9 mouse cellular contexts compared by ENCODE assay signal in the genomic region with DNA sequence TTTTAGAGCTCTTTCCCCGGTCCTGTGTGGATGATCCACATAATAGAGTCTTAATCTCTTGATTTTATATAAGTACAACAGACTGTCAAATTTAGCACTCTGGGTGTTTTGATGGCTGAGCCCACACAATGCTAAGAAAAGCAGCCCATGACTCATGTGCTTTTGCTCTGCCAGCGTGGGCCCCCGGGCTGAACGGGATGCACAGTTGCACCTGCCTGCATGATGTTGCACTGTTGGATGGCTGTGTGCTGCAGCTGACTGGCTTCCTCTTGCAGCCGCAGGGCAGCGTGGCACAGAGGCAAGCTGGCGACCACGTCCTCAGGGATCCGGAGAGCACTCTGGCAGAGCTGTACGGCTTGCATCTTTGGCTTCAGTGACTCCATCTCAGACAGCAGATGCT.
DNase-seq lines count a peak whose midpoint lies in the region; ATAC-seq and TF ChIP-seq lines count a peak whose summit lies in the region.
"Had no signal": no experiment of that assay in that cellular context is flagged by ENCODE, and none has a peak within 500 bp of the region (broad histone marks: within the 10 kb centered on the region; RNA-seq: fewer than 3 reads in every experiment).

No protein-coding gene starts in this region.

- no peaks in the 10 kb centered on the region for H3K9me3 ChIP-seq in midbrain, embryonic 11.5 days (ENCODE audit: control insufficient read depth, low read length)
- no peaks in the 10 kb centered on the region for H3K9me3 ChIP-seq in midbrain, embryonic 10.5 days (replicated peaks)
- H3K9me3 ChIP-seq in hindbrain, embryonic 14.5 days (ENCODE audit: control insufficient read depth, low read length) = no peaks in the 10 kb centered on the region
- no peaks in the 10 kb centered on the region for H3K9me3 ChIP-seq in midbrain, embryonic 13.5 days
- no peaks in the 10 kb centered on the region for H3K9me3 ChIP-seq in kidney, embryonic 16.5 days (ENCODE audit: low read length)
- H3K9me3 ChIP-seq: heart, embryonic 15.5 days had no signal

- H3K36me3 ChIP-seq in midbrain, embryonic 11.5 days (ENCODE audit: control insufficient read depth, insufficient read depth, low read length) = no peaks in the 10 kb centered on the region
- no peaks in the 10 kb centered on the region for H3K36me3 ChIP-seq in midbrain, embryonic 10.5 days
- H3K36me3 ChIP-seq in hindbrain, embryonic 14.5 days (replicated peaks; ENCODE audit: control insufficient read depth, insufficient read depth) = no peaks in the 10 kb centered on the region
- no peaks in the 10 kb centered on the region for H3K36me3 ChIP-seq in midbrain, embryonic 13.5 days
- no peaks in the 10 kb centered on the region; the same call in none of the 2 replicates for H3K36me3 ChIP-seq in heart, adult 2 months (ENCODE audit: control insufficient read depth, insufficient read depth, low read length)
- no peaks in the 10 kb centered on the region for H3K36me3 ChIP-seq in kidney, embryonic 16.5 days (ENCODE audit: insufficient read depth, low read length)

- WGBS in midbrain, embryonic 11.5 days = 82% methylated on average over 10 of the region's 10 CpGs
- 87% methylated on average over 10 of the region's 10 CpGs for WGBS in midbrain, embryonic 10.5 days
- 55% methylated on average over 10 of the region's 10 CpGs for WGBS in hindbrain, embryonic 14.5 days
- WGBS in midbrain, embryonic 13.5 days = 64% methylated on average over 10 of the region's 10 CpGs
- 54% methylated on average over 10 of the region's 10 CpGs for WGBS in heart, adult 2 months
- WGBS in kidney, embryonic 16.5 days = 77% methylated on average over 10 of the region's 10 CpGs

- H3K4me3 ChIP-seq in midbrain, embryonic 11.5 days (ENCODE audit: low read depth, low read length) = no peak overlapping the region
- no peak overlapping the region for H3K4me3 ChIP-seq in midbrain, embryonic 10.5 days
- no peak overlapping the region for H3K4me3 ChIP-seq in hindbrain, embryonic 14.5 days (replicated peaks; ENCODE audit: low read length)
- no peak overlapping the region for H3K4me3 ChIP-seq in midbrain, embryonic 13.5 days (replicated peaks)
- no peak overlapping the region for H3K4me3 ChIP-seq in heart, adult 2 months
- H3K4me3 ChIP-seq in kidney, embryonic 16.5 days (ENCODE audit: low read length) = no peak overlapping the region
- H3K4me3 ChIP-seq: heart, embryonic 15.5 days had no signal

- H3K4me1 ChIP-seq in midbrain, embryonic 11.5 days (ENCODE audit: control insufficient read depth, insufficient read depth, low read length) = no peaks in the 10 kb centered on the region
- H3K4me1 ChIP-seq in midbrain, embryonic 10.5 days = no peaks in the 10 kb centered on the region
- H3K4me1 ChIP-seq in hindbrain, embryonic 14.5 days (replicated peaks; ENCODE audit: control insufficient read depth, insufficient read depth, low read length) = no peaks in the 10 kb centered on the region
- H3K4me1 ChIP-seq in midbrain, embryonic 13.5 days (replicated peaks) = 0 out of 2 replicates have a peak, but pooled peaks cover 3% of the 10 kb centered on the region
- peaks cover 6% of the 10 kb centered on the region for H3K4me1 ChIP-seq in heart, adult 2 months (ENCODE audit: control insufficient read depth, insufficient read depth, low read length)
- 0 out of 2 replicates have a peak, but pooled peaks cover 3% of the 10 kb centered on the region for H3K4me1 ChIP-seq in kidney, embryonic 16.5 days (ENCODE audit: insufficient read depth, low read length)

- no peaks in the 10 kb centered on the region for H3K79me2 ChIP-seq in heart, adult 2 months (replicated peaks; ENCODE audit: control insufficient read depth, insufficient read depth, low read length)

- no peak for TF ChIP-seq POLR2A in heart, adult 2 months (IDR thresholded peaks at IDR 0.05; ENCODE audit: insufficient read depth, low read depth, low read length)

- no peak overlapping the region for H3K27ac ChIP-seq in midbrain, embryonic 11.5 days (ENCODE audit: low read depth, low read length)
- H3K27ac ChIP-seq in midbrain, embryonic 10.5 days (replicated peaks) = no peak overlapping the region
- H3K27ac ChIP-seq in hindbrain, embryonic 14.5 days = peak overlapping the region; percentile 53; the same call in 1 of the 2 replicates
- no peak overlapping the region for H3K27ac ChIP-seq in midbrain, embryonic 13.5 days
- no peak overlapping the region for H3K27ac ChIP-seq in heart, adult 2 months
- H3K27ac ChIP-seq in kidney, embryonic 16.5 days (ENCODE audit: low read length) = no peak overlapping the region
- H3K27ac ChIP-seq: heart, embryonic 15.5 days had no signal

- no peak overlapping the region for H3K9ac ChIP-seq in midbrain, embryonic 11.5 days (ENCODE audit: low read length)
- H3K9ac ChIP-seq in hindbrain, embryonic 14.5 days = no peak overlapping the region; the same call in 1 of the 2 replicates
- H3K9ac ChIP-seq in midbrain, embryonic 13.5 days (replicated peaks) = no peak overlapping the region
- no peak overlapping the region for H3K9ac ChIP-seq in heart, adult 2 months (ENCODE audit: low read depth, low read length)
- H3K9ac ChIP-seq in kidney, embryonic 16.5 days (replicated peaks; ENCODE audit: low read length) = no peak overlapping the region
- H3K9ac ChIP-seq: heart, embryonic 15.5 days had no signal

- H3K27me3 ChIP-seq in midbrain, embryonic 11.5 days (ENCODE audit: control insufficient read depth, insufficient read depth, low read length) = no peaks in the 10 kb centered on the region
- H3K27me3 ChIP-seq in midbrain, embryonic 10.5 days (ENCODE audit: low read depth, poor library complexity, severe bottlenecking) = no peaks in the 10 kb centered on the region
- no peaks in the 10 kb centered on the region for H3K27me3 ChIP-seq in hindbrain, embryonic 14.5 days (ENCODE audit: control insufficient read depth, insufficient read depth, low read length)
- no peaks in the 10 kb centered on the region for H3K27me3 ChIP-seq in midbrain, embryonic 13.5 days
- H3K27me3 ChIP-seq in heart, adult 2 months (ENCODE audit: control insufficient read depth, insufficient read depth, low read length) = no peaks in the 10 kb centered on the region
- no peaks in the 10 kb centered on the region for H3K27me3 ChIP-seq in kidney, embryonic 16.5 days (ENCODE audit: insufficient read depth, low read length)
- H3K27me3 ChIP-seq: heart, embryonic 15.5 days had no signal

- peak; percentile 57; the same call in 1 of the 2 replicates for ATAC-seq in midbrain, embryonic 11.5 days (ENCODE audit: low FRiP score)
- ATAC-seq in hindbrain, embryonic 14.5 days (ENCODE audit: low FRiP score) = peak; percentile 84
- peak; percentile 90 for ATAC-seq in midbrain, embryonic 13.5 days
- no peak for ATAC-seq in kidney, embryonic 16.5 days (ENCODE audit: low FRiP score, low TSS enrichment)

- no peak for TF ChIP-seq CTCF in heart, adult 2 months (IDR thresholded peaks at IDR 0.05)

- no peak overlapping the region for H3K4me2 ChIP-seq in midbrain, embryonic 11.5 days
- H3K4me2 ChIP-seq in hindbrain, embryonic 14.5 days (replicated peaks) = no peak overlapping the region
- no peak overlapping the region for H3K4me2 ChIP-seq in midbrain, embryonic 13.5 days (replicated peaks)
- H3K4me2 ChIP-seq in kidney, embryonic 16.5 days (replicated peaks; ENCODE audit: low read depth, low read length) = no peak overlapping the region
- H3K4me2 ChIP-seq: heart, embryonic 15.5 days had no signal

- DNase-seq in midbrain, embryonic 11.5 days (ENCODE audit: low spot score, missing footprints) = no peak
- DNase-seq in midbrain, embryonic 10.5 days (ENCODE audit: low spot score) = no peak
- DNase-seq in hindbrain, embryonic 14.5 days (ENCODE audit: low spot score) = no peak
- DNase-seq in thymus, postnatal 14 days = peak; percentile 83
- no peak for DNase-seq in heart, adult 2 months
- DNase-seq in kidney, postnatal 25 days = no peak

- intact Hi-C loops in heart, adult 2 months (cut with DNase I) = no loop called here

- no peak for TF ChIP-seq EP300 in heart, adult 2 months (IDR thresholded peaks at IDR 0.05; ENCODE audit: insufficient read depth, low read depth, low read length)
